Mouse (Mus musculus): ENCODE measurements at regions not wholly inside any gene's neighbourhood (a gene's known extent, or its start where the extent isn't known, plus 50 kb on each side); places are given as distances from the start of the nearest gene placed in this dataset.
A peak's percentile ranks its signal among the peaks of the same experiment; 100 is the strongest.

DNA sequence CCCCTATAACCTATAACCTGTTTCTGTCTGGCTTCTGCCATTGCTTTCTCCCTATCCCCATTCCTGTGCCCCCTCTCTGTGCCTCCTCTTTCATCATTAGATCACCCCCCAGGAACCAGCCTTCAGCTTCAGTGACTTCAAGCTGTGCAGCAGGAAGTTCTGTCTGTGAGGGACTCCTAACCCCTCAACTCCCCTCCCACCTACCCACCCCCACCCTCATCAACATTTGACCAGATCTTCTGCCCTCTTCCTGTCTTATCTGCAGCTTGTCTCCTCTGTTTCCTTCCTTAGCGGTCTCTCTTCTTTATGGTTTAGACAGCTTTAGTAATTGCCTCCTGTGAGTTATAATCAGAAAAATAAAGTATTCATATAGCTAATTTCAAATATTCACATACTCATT, 266.6 kb upstream of the Gm765 start:
- no peak for DNase-seq (ENCODE audit: low read depth, low spot score)

DNA sequence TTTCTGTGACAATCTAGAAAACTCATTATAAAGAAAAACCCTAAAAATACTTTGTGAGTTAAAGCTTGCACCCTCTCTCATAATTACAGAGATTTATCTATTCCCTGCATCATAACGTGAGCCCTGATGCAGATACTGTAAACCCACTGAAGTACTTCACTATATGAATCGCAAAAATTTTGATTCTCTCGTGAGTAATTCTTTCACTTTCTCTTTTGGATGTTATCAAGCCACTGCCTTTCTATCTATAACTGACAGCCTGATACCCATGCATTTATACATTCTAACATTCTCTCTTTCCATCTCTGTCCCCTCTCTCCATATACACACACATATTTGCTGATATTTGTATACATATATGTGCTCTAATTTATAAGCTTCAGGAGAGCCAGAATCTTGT, 264.1 kb upstream of the Gm765 start:
- DNase-seq (ENCODE audit: low read depth, low spot score): no peak

DNA sequence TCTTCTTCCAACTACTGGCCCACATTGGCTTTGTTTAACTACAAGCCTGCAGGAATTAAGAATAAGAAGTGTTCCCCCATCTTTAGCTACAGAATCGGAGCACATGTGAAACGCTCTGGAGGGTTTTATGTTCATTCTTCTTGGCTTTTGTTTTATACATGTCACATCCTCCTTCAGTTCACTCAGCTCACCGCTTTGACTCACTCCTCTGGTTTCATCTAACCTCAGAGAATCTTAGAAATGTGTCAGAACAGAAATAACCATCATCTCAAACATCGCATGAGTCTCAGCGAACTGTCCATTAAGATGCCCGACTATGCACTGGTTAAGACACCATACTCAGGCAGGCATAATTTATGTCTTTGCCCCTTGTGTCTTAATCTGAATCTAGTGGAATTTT, 255.1 kb upstream of the Gm765 start:
- no peak for DNase-seq (ENCODE audit: low read depth, low spot score)

DNA sequence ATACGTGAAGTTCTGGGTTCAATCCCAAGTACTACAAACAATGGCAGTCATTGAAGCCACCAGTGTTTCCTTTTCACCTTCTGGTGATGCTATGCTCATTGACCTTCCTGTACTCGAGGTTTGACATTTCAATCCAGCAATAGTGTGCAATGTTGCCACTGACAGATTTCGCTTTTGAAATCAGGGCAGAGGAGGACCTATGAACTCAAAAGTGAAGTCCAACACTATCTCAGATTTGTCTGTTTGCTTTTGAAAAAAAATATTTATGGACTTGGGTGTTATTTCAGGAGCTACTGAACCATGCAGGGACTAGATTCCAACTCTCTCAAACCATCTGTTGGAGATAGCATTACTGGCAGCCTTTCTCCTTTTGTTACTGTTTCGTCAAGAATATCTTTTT, 248.4 kb upstream of the Gm765 start:
- no peak for DNase-seq (ENCODE audit: low read depth, low spot score)

DNA sequence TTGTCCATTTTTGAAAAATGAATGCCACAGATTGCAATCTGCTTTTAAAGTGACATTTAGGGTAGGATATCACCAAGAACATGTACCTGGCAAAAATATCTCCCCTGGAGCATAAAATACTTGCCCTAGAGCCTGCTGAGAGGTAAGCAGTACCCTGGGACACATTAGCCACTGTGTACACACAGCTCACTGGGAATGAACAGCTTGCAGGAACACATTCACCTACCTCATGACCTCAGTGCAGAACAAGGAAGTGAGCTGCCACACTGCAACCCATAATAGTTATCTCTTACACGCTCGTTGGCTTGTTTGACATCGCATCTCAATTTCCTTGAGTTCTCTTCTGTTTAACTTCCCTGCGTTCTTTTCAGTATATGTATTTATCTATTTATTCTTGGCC, 246.4 kb upstream of the Gm765 start:
- DNase-seq (ENCODE audit: low read depth, low spot score): no peak

DNA sequence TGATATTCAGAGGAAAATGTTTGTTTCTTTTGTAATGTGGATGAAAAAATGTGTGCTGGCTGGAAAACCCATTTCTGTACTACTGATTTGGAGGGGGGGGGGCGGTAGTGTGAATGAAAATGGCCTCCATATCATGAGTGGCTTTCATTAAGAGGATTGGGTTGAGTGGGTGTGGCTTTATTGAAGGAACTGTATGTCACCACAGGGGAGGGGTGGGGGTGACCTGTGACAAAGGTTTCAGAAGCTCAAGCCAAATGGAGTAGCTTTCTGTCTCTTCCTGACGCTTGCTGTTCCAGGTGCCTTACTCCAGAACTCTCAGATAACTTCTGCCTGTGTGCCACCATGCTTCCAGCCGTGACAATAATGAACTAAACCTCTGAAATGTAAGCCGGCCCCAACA, 242.0 kb upstream of the Gm765 start:
- DNase-seq (ENCODE audit: low read depth, low spot score): no peak

DNA sequence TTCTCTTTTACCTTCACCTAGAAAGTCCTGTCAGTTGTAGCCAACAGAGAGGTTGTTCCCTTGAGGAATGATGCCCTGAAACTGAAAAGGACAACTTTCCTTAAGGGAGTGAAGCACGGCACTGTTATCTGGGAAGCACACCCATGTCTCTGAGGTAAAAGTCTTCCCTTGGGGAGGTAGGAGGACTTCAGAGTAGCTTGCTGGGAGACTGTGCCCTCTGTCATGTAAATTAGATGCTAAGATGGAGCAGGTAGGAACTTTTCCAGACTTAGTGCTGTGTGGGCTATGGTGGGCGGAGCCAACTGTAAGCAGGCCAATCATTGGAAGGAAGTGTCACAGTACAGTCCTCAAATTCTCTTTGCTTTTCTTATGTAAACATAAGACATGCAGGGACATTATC, 240.3 kb upstream of the Gm765 start:
- DNase-seq (ENCODE audit: low read depth, low spot score): no peak

DNA sequence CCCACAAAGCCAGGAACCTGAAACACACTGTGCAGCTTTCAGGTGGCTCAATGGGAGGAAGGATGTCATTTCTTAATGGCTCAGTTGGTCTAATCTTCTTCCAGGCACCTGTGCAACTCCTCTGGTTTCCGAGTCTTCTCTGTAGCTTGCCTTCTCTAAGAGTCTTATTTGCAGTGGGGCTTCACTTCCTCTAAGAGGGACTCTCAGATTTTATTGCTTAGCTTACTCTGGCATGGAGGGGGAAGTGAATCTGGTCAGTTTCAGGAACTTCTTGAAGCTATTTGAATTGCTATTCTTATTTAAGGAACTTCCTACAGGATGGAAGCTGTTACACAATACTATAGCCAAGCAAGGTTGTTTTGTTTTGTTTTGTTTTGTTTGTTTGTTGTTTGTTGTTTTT, 232.7 kb upstream of the Gm765 start:
- DNase-seq (ENCODE audit: low read depth, low spot score): no peak

DNA sequence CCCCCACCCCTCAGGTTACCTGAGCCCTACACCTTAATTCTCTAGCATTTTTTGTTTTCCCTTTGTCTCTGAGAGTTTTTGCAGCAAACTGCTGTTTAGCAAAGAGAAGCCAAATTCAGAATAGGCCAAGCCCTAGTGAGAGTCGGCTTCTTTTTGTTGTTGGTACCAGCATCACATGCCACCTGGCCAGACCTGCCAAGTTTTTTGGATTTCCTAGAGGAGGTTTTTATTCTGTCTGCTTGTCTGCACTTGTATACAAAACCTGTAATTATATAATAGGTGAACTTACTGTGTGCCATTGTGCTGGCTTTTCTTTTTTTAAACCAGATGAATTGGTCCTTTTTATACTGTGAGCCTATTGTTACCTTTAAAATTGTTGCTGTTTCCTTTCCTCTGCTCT, 213.1 kb upstream of the Gm765 start:
- no peak for DNase-seq (ENCODE audit: low read depth, low spot score)

DNA sequence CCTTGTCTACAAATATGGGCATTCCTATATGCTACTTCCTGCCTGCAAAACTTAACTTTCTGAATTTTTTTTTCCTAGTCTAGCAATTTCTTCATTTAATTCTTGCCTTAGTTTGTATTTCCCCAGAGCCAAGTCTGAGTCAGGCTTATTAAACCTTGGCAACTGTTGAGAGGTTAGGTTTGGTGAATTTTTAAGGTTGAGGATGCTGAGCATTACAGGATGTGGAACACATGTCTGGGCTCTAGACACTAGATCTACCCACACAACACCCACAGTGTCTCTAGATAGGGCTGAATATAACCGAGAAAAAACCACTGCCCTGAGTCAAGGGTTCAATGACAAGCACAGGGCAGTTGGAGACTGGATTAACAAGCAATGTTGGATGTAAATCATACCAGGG, 211.4 kb upstream of the Gm765 start:
- DNase-seq (ENCODE audit: low read depth, low spot score): no peak

DNA sequence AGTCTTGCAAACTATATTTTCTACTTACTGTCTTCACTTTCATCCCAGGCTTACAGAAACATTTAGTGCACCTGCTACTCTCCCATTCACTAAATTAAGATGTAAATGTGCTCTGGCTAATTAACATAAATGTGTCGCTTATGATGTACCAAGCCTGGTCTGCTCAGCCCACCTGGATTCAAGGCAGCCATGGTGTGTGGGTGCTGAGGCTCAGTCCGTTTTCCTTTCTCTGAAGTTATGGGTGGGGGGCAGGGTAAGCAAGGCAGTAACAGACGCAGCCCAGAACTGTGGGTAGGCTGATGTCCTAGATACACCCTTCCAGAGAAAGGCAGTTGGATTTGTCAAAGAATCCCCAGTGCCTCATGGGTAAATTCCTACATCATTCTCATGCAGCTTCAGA, 209.2 kb upstream of the Gm765 start:
- no peak for DNase-seq (ENCODE audit: low read depth, low spot score)

DNA sequence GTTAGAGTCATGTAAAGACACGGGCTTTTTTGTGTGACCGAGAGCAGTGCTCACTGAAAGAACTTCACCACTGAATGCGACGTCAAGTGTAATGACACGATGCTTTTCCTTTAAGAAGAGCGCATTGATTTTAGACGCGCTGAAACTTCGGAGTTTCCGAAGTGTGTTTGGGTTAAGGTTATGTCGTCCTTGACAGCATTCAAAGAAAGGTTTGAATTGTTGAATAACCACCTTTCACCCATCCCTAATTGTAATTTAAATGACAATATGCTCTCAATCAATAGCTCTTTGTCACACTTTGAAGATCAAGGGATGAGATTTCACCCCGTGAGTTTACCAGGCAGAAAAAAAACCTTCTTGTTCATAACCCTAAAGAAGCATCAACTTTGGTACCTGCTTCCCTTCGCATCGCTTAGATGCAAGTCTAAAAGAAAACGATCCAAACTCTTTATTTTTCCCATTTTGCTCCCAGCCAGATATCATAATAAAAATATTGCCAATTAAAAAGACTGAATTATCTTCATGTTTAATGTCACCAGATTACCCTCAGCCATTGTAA, 184.4 kb upstream of the Gm765 start:
- DNase-seq (ENCODE audit: low read depth, low spot score): peak; percentile 4

DNA sequence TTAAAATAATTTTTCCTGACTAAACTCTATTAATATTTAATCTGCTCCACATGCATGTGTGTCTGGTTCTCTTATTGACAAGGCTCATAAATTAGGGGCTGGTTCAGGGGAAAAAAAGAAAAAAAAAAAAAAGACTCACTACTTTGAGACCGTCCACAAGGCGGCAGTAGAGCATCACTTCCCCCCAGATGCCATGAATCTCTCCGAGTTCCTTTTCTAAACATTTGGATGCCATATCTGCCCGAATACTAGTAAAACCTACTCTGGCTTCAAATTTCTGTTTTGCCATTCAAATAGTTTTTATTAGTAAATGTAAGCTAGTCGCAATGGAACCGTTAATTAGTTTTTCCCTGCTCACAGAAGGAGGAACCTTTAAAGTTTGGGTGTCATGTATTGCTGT, 182.7 kb upstream of the Gm765 start:
- peak; percentile 85 for DNase-seq (ENCODE audit: low read depth, low spot score)

DNA sequence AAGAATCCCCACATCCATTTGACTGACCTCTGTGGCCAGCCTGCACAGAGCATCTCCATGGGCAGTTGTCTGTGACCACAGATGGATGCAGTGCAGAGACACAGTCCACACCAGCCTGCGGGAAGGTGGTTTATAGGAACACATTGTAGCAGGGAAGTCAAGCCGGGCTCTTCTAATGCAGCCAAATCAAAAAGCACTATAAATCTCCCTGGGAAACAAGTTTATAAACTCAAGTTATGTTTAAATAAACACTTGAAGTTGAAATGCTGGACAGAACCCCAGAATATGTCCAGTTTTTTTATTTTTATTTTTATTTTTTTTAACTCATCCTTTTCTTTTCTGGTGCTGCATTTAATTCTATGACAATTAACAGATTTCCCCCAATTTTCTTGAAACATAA, 182.1 kb upstream of the Gm765 start:
- peak; percentile 7 for DNase-seq (ENCODE audit: low read depth, low spot score)

DNA sequence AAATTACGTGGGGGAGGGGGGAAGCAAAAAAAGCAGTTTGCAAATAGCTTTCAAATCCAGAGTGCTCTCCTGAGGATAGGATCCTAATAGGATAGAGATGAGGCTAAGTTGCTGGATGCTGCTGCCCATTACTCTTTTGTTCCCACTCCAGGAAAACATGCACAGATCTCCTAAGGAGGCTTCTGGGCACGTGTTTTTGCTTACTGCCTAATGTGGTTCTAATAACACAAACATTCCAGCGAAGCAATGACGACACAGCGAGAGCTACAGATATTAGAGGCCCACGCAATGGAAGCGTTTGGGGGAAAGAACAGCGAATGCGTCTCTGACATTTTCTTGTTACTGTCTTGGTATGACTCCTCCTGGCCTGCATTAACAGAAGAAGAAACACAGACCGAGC, 179.0 kb upstream of the Gm765 start:
- peak; percentile 18 for DNase-seq (ENCODE audit: low read depth, low spot score)

DNA sequence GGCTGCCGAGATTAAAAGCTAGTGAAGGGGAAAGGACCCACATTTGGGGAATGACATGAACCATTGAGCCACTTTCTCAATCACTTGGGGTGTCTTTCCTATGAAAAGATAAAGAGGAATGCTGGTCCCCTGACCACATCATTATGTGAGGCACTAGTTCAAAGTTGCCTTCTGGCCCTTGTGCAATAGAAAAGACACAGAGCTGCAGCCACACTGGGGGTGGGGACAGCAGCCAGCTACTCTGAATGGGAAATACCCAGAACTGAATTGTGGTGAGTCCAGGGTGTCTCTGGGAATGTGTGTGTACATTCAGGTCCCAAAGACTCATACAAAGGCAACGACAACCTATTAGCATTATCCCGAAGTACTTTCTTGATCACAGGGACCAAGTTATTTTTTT, 172.3 kb upstream of the Gm765 start:
- no peak for DNase-seq (ENCODE audit: low read depth, low spot score)

DNA sequence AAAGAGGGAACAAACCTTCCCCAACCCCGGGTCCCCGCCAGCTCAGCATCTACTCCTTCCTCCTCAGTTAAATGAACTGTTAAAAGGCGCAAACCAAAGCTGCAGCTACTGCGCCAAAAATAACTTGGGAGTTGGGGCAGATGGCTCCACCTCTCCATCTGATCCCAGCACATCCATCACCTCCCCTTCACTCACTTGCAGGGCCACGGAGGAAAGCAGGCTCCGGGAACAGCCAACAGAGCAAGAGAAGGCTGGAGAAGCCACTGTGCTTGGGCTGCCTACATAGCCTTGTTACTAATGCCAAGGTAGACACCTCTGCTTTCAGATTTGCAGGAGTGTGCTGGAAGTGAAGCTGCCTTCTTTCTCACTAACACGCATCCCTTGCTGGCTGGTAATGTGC, 171.8 kb upstream of the Gm765 start:
- peak; percentile 8 for DNase-seq (ENCODE audit: low read depth, low spot score)

DNA sequence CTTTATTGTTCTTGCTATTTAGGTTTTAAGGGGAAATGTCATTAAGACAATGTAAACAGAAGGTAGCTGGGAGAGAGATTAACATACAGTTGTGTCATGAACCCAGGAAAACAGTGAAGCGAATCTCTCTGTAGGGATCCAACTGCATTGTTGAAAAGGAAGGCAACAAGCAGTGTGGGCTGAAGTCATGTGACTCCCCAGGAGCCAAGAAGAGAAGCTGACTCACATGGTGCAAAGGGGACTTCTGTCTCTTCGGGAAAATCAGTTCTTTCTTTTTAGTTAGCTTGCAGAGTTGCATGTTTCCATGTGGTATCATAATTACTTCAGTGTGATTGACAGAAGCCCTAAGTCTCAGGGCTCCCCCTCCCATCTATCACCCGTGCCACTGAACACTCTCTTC, 170.7 kb upstream of the Gm765 start:
- no peak for DNase-seq (ENCODE audit: low read depth, low spot score)

DNA sequence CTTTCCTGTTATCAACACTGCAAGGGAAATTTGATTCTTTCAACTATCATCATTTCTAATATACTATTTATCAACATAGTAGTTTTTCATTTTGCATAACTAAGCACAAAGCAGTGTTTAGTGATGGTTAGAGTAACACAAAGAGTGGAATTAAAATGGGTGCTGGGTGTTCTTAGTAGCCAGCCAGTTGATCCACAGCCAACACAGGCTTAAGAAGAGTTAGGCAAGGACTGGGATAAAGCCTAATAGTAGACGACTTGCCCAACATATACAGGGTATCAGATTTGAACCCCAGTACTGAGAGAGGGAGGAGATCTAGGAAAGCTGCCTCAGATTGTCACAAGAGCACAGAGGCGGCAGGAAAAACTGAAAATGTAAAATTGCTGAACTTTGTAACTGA, 160.2 kb upstream of the Gm765 start:
- no peak for DNase-seq (ENCODE audit: low read depth, low spot score)

DNA sequence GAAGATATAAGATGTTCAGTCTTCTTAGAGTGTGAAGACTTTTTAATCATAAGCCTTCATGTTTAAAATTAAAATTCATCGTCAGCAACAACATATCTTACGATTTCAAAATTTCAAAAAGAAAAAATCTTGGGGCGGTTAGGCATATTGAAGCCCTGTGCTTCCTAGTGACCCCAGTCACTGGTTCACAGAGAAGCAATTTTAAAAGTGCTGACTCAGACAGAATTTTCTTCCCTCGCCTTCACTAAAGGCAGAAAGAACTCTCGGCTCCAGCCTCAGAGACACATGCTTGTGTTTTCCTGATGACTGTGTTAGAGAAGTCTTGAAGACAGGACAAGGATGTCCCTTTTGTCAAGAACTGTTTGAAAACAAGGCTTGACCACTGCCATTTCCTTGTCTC, 157.2 kb upstream of the Gm765 start:
- no peak for DNase-seq (ENCODE audit: low read depth, low spot score)

DNA sequence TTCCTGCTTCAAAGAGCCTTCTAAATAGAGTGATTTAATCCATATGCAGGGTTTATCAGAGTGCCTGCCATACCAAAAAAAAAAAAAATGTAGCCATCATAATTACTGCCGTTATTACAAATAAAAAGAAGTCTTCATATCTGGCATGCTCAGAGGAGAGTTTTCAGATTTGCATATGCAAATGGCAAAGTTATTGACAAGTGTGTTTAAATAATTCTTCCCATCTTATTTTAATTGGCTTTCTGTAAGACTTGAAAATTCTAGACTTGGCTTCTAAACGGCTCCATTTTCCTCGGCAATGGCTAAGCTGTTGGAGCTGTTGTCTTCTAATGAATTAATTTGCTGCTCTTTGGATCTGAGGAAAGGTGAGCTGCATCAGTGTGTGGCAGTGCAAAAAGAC, 144.1 kb upstream of the Gm765 start:
- no peak for DNase-seq (ENCODE audit: low read depth, low spot score)

DNA sequence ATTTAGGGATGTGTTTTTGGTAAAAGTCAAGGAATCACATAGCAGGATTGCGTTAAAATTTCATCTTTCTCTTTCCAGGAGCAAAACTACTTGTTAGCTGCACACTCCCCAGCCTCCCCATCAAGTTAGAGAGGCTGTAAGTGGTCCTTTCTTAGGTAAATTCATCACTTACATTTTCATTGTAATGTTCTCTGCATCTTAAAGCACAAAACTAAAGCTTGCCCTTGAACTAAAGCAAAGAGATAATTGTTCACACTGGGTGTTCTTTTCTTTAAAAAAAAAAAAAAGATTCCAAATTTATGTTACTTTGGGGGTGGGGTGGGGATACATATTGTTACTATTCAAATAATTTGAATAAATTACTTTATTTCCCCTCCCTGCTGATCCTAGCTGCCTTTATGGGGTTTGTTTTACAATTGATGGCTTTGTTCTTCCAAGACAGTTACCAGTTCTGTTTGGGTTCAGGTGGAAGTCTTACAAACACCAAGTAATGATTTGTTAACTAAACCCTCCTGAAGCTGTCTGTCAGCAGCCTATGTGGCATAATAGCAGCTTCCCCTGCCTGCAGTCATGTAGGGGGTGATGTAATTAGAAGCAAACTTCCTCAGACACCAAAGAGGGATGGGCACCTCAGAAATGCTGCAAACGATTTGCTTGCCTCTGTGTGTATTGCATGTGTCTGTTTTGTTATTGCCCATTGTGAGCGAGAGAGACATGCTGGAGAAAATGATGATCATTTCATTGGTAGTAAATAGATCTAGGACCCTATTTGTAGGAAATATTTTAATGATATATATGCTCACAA, 141.0 kb upstream of the Gm765 start:
- DNase-seq (ENCODE audit: low read depth, low spot score): no peak

DNA sequence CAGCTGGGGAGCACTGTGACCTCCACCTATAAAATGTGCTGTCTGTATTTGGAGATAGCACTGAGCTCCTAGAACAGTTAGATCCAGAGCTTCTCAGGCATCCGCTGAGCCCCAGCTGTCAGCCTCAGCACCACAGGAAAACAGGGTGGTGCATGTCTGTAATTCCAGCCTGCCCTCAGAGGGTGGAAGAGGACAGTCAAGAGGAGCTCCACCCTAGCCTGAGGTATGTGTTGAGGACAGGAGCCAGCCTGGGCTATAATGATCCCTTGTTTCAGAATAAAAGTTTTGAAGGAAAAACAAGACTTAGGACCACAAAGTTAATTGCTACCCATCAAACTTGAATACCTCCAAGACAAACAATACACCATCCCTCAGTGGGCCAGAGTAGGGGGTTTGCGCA, 139.8 kb upstream of the Gm765 start:
- no peak for DNase-seq (ENCODE audit: low read depth, low spot score)

DNA sequence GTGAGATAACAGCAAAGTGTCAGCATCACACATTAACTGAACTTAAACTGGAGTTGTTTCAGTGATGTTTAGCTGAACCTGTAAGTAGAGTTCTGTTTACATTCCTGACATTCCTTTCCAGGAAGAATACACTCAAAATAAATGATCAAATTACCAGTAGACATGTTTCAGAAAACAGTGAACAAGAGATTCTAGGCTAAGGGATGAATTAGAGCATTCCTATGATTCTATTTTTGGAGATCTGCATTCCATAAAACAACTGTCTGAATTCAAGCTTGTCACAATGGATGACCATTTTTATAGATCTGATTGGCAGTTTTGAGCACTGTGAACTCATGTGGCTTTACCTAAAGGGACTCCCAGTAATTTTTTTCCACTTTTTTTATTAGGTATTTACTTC, 125.0 kb upstream of the Gm765 start:
- peak; percentile 10 for DNase-seq (ENCODE audit: low read depth, low spot score)
